Mouse (Mus musculus): Measurements from ENCODE around the gene Strbp.

GRCm38 (mm10) chr2:37716266-37716665 is 12.6 kb upstream of the Strbp start:
- TF ChIP-seq POLR2A (IDR thresholded peaks at IDR 0.05; ENCODE audit: low read depth, low read length) (no peak), CTCF (conservative IDR thresholded peaks at IDR 0.05; ENCODE audit: insufficient read depth, insufficient read length, low read depth, low read length) (no peak)
